Mouse (Mus musculus): ENCODE measurements around the gene Tbpl1.

Gene Tbpl1

DNA sequence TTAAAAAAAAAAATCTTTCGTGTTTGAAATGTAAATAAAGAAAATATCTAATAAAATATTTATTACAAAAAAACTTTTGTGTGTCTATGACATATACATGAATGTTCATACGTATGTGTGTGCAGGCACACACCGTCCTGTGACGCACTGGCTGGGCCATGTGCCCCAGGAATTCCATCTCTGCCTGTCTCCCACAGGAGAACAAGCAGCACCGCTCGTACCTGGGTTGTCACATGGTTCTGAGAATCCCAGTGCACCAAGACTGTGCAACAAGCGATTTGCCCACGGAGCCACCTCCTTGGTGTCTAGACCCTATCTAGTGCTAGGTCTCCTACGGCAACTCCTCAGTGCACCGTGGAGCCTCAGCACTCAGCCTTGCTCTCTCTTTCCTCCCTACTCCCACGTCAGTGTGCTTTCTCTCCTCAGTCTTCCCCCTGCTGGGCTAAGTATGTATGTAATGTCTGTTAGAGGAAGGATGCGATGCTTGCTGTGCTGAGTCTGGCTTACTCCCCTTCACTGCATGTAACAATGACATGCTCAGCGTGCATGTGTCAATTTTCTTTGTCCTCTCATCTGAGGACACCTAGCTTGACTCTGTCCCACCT, 21.5 kb downstream of the Tbpl1 start:
- no peak for DNase-seq (ENCODE audit: extremely low spot score, low read depth, low spot score)

DNA sequence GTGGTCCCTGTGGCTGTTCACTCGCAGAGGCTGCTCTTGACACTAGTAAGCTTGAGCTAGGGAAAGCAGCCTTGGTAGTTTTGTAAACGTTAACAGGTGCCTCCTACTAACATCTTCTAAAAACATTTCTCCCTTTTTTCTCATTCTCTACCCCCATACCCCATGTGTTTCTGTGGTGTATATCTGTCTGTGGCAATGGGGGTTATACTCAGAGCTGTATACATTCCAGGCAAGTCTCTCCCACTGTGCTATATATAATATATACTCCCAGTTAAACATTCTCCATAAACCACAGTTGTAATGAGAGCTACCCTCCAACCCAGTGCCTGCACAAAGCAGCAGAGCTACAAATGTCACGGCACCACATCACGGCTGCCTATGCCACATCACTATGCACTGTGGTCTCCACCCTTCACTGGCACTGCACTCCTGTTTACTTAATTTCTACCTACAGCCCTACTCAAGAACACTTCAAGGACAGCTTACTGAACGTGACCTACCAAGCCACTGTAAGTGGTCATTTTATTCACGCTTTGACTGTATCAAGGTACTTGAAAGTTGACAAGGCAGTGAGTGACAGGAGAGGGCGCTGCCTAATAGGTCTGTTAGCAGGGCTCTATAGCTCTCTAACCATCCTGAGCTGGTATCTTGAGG, 23.4 kb downstream of the Tbpl1 start:
- no peak for DNase-seq (ENCODE audit: extremely low spot score, low read depth, low spot score)

DNA sequence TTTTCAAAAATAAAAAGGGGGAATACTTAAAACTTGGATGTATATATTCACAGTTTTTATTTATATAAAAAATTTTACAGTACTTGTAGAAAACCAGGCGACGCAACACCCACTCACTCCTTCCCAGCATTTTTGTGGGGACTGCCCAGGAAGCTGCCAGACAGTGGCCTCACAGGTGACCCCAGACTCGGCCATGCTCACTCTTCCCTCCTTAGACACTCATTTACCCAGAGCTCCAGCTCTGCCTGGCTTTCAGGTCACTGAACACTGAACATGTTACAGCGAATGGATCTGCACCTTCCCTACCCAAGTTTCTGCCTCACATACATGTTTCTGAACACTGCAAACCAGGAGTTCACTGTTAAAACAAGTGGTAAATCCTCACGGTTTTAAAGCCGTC, 27.9 kb downstream of the Tbpl1 start:
- no peak for DNase-seq (ENCODE audit: extremely low spot score, low read depth, low spot score)

DNA sequence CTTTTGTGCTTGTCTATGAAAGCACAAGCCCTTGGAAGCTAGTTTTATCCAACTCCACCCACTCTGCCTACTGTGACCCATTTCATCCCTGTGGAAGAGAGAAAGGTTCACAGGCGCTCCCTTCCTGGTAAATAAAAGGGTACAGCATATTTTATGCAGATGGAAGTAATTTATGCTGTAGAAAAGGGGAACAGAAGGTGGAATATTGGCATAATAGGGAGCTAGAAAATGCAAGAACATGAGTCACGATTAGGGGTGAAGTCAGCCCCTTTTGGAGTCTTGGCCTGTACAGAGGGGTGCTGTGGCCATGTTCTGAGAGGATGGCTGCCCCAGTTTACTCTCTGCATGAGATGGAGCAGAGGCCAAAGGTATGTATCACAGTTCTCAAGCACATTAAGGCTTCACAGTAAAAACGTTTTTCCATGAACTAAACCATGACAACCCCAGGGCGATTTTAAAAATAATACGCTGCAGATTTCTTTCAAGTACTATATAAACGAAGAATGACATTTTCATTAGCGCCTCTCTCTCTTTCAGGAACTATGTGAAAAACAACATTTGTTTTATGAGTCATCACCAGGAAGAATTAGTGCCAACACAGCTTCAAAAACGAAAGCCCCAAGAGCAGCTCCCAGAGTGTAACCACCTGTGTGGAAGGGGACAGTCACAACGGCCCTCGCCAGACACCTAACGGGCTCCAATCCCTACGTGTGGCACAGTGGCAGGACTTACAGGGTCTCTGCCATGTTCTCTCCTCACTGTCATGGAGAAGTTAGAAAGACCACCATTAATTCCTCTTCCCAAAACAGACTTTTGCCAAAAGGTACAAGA, 30.0 kb downstream of the Tbpl1 start:
- no peak for DNase-seq (ENCODE audit: extremely low spot score, low read depth, low spot score)

DNA sequence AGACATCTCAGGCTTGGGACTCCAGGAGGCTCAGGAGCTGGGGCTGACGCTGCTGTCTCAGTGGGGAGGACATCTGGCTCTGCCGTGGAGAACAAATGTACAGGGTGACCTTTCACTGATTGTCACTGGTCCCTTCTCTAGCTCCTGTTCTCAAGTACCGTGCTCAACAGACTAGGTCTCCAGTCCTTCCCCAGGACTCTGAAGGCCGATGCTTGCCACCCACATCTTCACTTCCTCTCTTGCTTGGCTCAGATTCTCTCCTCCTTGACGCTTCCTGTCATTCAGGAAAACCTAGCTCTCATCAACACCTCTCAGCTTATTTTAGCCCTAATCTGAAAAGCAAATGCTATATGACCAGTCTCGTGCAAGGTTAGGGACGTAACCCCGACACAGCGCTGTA, 31.0 kb downstream of the Tbpl1 start:
- no peak for DNase-seq (ENCODE audit: extremely low spot score, low read depth, low spot score)

DNA sequence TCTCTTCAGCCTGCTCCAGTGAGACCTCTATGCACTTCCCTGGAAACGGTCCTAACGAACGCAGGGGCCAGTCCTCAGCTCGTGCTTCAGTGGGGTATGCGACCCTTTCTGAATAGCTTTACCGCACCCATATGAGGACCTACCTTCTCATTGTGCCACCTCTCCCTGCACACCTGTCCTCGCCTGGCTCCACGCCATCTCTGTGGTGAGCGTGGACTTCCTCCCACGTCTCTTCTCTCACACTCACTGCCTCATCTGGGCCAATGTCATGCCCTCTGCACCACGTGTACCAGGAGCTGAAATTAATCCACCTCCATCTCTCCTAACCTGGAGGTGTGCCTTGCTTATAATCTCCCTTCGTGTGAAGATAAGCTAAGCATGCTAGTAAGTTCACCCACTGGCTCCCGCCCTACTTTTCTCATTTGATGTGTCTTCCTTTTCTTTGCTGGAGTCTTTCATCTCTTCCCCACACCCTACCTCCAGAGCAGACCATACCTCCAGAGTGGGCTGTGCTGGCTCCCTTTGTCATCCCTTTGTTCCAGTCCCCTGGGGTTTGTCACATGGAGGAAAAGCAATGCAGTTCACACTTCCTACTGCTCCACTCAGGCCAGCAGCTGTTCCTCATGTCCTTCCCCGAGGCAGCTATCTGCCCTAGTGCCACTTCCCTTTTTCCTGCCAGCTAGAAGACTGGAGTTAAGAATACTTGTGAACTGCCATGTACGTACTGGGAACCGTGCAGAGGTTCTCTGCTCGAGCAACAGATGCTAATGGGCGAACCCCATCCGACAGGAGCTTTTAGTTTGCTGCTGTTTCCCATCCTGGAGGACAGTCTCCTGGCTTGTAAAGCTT, 32.0 kb downstream of the Tbpl1 start:
- DNase-seq (ENCODE audit: extremely low spot score, low read depth, low spot score) = no peak

DNA sequence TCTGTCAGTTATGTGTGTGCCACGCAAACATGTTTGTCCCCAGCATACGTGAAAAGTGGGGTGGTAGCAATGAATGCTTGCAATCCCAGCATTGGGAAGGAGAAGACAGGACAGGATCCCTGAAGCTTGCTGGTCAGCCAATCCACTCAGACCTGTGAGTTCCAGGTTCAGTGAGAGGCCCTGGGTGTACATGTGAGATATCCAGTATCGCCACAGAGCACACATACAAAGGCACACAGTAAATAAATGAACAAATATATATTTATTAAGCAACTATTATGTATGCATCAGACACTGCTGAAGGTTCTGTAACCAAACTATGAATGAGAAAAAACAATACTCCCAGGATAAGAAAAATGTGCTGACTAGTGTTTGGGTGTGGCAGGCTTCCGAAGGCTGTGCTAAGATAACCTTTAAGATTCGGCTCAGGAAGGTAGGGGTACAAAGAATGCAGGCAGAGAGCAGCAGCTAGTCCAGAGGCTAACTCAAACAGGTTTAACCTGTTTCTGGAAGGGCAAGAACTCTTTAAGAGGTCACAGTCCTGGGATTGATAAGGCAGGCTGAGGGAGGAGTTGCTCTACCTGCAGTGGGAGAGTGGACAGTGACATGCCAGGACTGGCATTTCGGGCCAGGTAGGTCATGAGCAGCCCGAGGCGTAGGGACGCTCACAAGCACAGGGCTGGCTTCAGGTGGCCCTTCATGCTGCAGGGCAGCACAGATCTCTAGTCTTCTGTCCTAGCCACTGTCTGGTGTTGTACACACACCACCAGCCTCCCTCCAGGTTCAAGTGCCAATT, 33.4 kb downstream of the Tbpl1 start:
- DNase-seq (ENCODE audit: extremely low spot score, low read depth, low spot score) = no peak

DNA sequence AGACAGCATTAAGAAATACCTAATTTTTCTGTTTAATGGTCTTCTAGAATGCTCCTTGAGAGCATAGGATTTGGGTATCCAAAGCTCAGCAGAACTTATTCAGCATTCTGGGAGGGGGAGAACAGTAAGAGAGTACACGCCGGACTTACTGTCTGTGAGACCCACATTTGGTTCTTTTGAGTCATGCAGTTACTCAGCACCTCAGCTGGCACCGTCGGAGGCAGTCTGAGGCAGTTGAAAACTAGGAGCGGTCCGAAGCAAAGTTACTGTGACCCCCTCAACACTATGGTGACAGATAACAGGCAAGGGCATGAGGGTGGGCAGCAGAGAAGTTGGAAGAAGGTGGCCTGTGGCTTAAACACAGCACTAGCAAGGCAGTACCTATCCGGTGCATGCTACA, 34.9 kb downstream of the Tbpl1 start:
- no peak for DNase-seq (ENCODE audit: extremely low spot score, low read depth, low spot score)

DNA sequence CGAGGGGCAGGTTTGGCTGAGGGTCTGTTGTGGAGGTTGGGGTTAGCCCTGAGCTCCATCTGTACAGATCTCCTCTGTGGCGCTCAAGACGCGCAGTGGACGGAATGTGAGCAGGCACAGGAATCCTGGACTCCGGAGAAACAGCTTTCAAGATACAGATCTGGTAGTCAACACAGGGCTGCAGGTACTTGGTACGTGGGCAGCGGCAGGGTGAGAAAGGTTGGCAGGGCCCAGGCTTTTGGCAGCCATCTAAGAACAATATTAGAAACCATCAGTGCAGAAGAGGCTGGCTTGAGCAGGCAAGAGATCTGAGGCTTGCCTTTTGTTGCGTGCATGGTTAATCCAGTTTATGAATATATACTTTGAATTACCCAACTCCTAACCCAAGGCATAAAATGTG, 35.5 kb downstream of the Tbpl1 start:
- DNase-seq (ENCODE audit: extremely low spot score, low read depth, low spot score) = no peak

DNA sequence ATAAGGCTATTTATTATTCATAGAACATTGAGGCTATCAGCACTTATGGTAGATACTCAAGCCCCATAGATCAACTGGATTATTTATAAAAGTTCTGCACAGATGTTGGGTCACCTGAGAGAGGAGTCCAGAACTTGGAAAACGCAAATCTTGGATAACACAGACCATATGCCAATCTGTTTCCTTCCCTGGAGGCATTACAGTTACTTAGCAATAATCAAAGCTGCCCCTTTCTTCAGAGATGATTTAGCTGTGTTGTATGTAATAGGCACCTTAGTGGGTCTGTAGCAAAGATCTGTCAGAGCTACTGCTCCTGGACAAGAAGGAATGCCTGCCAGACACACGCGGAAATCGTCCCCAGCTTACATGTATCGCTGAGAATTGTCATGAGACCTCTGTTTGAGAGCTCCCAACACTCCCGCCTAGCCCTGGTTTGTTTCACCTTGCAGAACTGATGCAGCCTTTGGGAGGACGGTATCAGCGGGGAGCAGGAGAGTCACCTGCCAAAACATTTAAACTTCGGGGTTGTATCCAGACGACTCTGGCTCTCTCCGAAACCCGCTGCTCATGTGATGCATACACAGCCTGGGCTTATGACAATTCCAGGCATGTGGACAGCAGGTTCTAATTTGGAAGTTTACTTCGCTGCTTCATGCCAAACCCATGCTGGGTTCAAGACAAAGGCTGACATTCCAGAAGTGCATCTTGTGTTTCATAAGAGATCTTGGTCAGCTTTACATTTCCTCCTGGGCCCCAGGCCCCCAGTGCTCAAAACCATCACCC, 55.7 kb downstream of the Tbpl1 start:
- no peak for DNase-seq (ENCODE audit: extremely low spot score, low read depth, low spot score)

DNA sequence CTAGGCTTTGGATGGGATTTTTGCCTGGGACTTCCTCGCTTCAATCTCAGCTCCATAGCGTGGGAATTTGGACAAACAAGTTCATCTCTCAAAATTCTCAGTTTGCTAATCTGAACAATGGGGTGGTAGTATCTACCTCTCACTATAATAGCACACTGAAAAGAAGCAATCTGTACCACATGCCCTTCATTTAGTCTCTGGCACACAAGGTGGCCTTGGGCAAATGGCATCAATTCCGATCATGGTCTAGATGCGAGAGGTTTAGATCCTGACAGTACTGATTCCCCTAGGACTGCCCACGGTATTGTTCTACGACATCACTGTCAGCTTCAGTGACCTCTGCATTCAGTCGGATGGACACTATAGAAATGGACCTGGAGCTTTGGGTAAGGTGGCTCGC, 57.6 kb downstream of the Tbpl1 start:
- DNase-seq (ENCODE audit: extremely low spot score, low read depth, low spot score) = no peak

DNA sequence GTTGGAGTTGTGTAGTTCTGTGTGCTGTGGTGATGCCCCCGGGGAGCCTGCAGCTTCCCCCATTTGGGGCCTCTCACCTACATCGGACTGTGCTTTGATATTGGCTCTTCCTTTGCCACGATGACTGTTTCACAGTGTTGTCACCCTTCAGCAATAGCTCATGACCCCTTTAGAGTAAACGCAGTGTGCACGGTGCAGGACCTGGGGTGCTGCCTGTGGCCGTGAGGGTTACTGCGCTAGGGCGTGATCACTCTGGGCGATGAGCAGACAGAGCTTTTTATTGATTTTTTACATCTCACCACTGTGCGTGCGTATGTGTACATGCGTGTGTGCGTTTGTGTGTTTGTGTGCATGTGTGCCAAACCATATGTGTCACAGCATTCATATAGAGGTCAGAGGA, 63.2 kb downstream of the Tbpl1 start:
- DNase-seq (ENCODE audit: extremely low spot score, low read depth, low spot score) = no peak

DNA sequence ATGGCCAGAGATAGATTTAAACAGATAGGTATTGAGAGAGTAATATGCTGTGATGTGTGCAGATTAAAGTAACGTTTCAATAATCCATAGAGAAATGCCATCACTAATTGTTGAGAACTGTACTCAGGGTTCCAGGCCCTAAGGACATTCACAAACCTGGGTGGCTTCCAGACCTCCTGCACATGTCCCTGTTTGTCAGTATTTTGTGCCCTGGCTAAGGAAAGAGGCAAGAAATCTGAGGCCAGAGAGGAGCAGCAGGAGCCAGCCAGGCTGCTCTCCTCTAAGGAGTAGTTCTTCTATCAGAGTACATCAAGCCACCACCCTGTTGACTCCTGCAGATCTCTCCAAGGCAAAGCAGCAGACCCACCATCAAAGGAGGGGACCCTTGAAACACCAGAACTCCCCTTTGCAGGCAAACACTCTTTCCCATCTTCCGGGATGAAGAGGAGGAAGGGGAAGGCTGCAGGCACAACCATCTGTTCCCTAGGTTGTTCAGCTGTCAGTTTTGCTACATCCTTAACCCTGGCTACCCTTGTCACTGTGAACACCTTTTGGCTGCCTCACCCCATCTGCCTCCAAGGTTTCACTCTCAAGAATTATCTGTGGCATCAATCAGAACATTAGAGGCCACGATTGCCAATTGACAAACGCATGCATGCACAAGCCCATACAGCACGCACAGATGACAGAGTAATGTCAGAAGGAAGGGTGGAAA, 71.3 kb downstream of the Tbpl1 start:
- no peak for DNase-seq (ENCODE audit: extremely low spot score, low read depth, low spot score)

DNA sequence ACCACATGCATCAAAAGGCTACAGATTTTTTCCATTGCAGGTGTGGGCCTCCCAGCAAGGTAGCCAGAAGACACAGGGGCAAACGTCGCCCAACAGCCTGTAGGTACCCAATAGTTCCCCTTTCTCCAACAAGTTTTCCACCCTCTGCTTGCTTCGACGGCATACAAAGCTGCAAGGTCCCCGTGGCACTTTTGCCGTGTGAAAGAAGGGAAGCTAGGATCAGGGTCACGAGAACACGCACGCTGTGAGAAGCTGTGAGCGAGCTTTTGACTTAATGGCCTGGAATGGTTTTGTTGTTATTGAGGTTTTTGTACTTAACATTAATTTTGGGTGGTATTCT, 72.4 kb downstream of the Tbpl1 start:
- no peak for DNase-seq (ENCODE audit: extremely low spot score, low read depth, low spot score)

DNA sequence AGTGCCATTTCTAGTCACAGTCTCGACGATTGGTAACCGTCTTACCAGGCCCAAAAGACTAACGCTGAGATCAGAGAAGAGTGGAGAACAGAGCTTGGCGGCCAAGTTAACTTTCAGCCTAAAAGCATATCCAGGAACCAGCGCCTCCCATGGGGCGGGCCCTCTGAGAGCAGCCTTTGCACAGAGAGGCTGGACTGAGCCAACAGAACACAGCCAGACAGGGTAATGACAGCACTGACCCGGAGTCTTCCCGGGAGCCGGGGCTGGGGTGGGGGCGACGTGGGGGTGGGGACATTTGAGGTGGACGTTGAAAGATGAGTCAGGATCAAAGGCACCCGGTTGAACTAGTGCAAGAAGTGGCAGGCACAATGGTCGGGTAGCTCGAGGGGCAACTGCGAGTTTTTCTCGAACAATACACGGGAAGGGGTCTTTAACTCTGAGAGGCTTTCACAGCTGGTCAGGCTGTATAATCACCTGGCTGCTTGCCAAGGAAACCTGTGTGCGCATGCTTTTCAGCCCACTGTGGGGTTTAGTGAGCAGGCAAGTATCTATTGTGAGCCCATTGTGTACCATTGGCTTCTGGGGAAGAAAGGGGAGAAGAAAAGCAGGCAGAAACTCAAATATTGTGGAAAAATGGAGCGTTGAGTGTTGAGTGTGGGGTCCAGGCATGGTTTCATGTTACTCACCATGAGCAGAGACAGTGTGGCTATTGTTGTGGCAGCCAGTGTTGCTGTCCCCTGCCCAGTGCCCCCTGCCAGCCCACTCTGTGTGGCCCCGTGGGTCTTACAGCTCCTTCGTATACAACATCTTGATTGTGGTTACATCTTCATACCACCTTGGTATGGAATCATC, 73.0 kb downstream of the Tbpl1 start:
- no peak for DNase-seq (ENCODE audit: extremely low spot score, low read depth, low spot score)

Measured in hindlimb bud, embryonic 11.5 days (tissue).